8 mouse cellular contexts compared by ENCODE assay signal in the genomic region with DNA sequence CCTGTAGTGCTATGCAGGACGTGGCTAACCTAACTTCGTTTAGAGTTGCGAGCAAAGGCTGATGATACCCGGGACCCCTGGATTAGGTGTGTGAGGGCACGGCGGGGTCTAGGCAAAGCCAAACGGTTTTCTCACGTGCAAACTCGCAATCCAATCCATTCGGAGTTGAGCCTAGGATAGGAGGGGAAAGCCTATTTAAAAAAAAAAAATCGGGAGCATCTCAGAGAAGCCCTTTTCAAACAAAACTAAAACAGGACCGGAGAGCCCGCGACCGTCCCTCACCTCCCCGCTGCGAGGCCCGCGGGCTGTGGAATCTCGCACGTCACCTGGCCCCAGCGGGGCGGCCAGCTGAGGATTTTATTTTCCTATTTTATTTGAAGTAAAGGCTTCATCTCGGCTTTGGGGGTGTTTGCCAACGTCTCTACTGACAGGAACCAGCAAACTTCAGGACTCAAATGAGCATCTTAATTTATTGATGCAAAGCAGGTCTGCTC. TPM values are rescaled to one million over a fixed set of nuclear protein-coding genes. Genes with fewer than 3 reads are reported as not detected.
A peak's percentile ranks its signal among the peaks of the same experiment; 100 is the strongest.
DNase-seq lines count a peak whose midpoint lies in the region; ATAC-seq lines count a peak whose summit lies in the region.

No protein-coding gene starts in this region.

- DNase-seq in adrenal gland, adult (ENCODE audit: inconsistent age in 2 of 2, low spot score in 1 of 2): peak; percentile 63 to 85
- DNase-seq in adrenal gland, adult 8-10 months: no peak
- DNase-seq in spleen, postnatal 4 days (ENCODE audit: low spot score in 2 of 2): peak; percentile 31 to 71
- DNase-seq in spleen, postnatal 36 days (ENCODE audit: low spot score in 2 of 2): no peak
- peak; percentile 46 for DNase-seq in kidney, adult 9 months
- DNase-seq in c-Kit-positive CD71-positive TER-119-positive erythroid progenitor cells, embryonic 14.5 days (ENCODE audit: low spot score): no peak

- H3K9ac ChIP-seq in forebrain, embryonic 16.5 days (replicated peaks; ENCODE audit: low read depth, low read length): peak overlapping the region; percentile 77
- peak overlapping the region; percentile 65 for H3K9ac ChIP-seq in midbrain, embryonic 12.5 days (replicated peaks)

- H3K36me3 ChIP-seq in forebrain, embryonic 16.5 days (ENCODE audit: control insufficient read depth, insufficient read depth): no peaks in the 10 kb centered on the region
- no peaks in the 10 kb centered on the region for H3K36me3 ChIP-seq in midbrain, embryonic 12.5 days

- no peaks in the 10 kb centered on the region for H3K9me3 ChIP-seq in forebrain, embryonic 16.5 days (ENCODE audit: control insufficient read depth, low read length)
- H3K9me3 ChIP-seq in midbrain, embryonic 12.5 days: no peaks in the 10 kb centered on the region

- peak overlapping the region; percentile 64 for H3K4me3 ChIP-seq in forebrain, embryonic 16.5 days (replicated peaks; ENCODE audit: low read length)
- peak overlapping the region; percentile 56 for H3K4me3 ChIP-seq in midbrain, embryonic 12.5 days

- H3K4me2 ChIP-seq in forebrain, embryonic 16.5 days (ENCODE audit: low read length): peak overlapping the region; percentile 84
- peak overlapping the region; percentile 71 for H3K4me2 ChIP-seq in midbrain, embryonic 12.5 days (replicated peaks)

- under 1% methylated on average over 25 of the region's 25 CpGs for WGBS in forebrain, embryonic 16.5 days
- 0% methylated on average over 25 of the region's 25 CpGs for WGBS in midbrain, embryonic 12.5 days

- peak overlapping the region; percentile 91 for H3K27ac ChIP-seq in forebrain, embryonic 16.5 days (ENCODE audit: low read length)
- peak overlapping the region; percentile 92 for H3K27ac ChIP-seq in midbrain, embryonic 12.5 days (replicated peaks)

- ATAC-seq in forebrain, embryonic 16.5 days: peak; percentile 5
- peak; percentile 25 for ATAC-seq in midbrain, embryonic 12.5 days (ENCODE audit: low FRiP score, low read depth)

- no peaks in the 10 kb centered on the region for H3K27me3 ChIP-seq in forebrain, embryonic 16.5 days (replicated peaks; ENCODE audit: control insufficient read depth, insufficient read depth, low read length)
- no peaks in the 10 kb centered on the region for H3K27me3 ChIP-seq in midbrain, embryonic 12.5 days

- H3K4me1 ChIP-seq in forebrain, embryonic 16.5 days (replicated peaks; ENCODE audit: control insufficient read depth, insufficient read depth, low read length): peaks cover 20% of the 10 kb centered on the region
- H3K4me1 ChIP-seq in midbrain, embryonic 12.5 days: peaks cover 28% of the 10 kb centered on the region

RNA-seq across cellular contexts. Expression of a gene that starts 0.6 kb away (rescaled TPM):
- total RNA-seq in adrenal gland, adult 8-10 months (2022): 100 to 1,000 TPM; 131 to 156 (median 144) TPM
- 120 and 151 TPM in 2 replicates for polyA plus RNA-seq in forebrain, embryonic 16.5 days (2015; fragmentation: Nextera tagmentation; extraction: Ambion mirVana)
- 66.6 and 68.7 TPM in 2 replicates for polyA plus RNA-seq in midbrain, embryonic 12.5 days (2016; fragmentation: Nextera tagmentation; extraction: Ambion mirVana)

Comparison
In these comparisons a context has a peak if more than half of its experiments do, and no peak if none do; other contexts are left out.
1. DNase-seq: peak in adrenal gland, adult (2 of 2), spleen, postnatal 4 days (2 of 2) and kidney, adult 9 months (single experiment); none in adrenal gland, adult 8-10 months (single experiment), spleen, postnatal 36 days (0 of 2) and c-Kit-positive CD71-positive TER-119-positive erythroid progenitor cells, embryonic 14.5 days (single experiment).